Mouse (Mus musculus) forebrain, embryonic 16.5 days (tissue): ENCODE results near the gene Tbc1d2. TPM values are rescaled to one million over a fixed set of nuclear protein-coding genes. Genes with fewer than 3 reads are reported as not detected.
"Not testable (repeated sequence)": the region's sequence is repeated elsewhere in the genome, so short reads cannot be mapped to it uniquely, and the experiment has no call there.

Source experiments
- ATAC-seq: fragments of 200-750 bp; cut with Nextera tagmentation; 2 replicates; pipeline ENCODE4 v1.8.0; 2017; ENCODE audit warnings: mild to moderate bottlenecking, moderate library complexity
- H3K27ac ChIP-seq: fragments of 300-500 bp; sonication (generic); 2 replicates; pipeline ENCODE4 v1.5.1; 2014; ENCODE audit warnings: low read length, control low read depth
- H3K27me3 ChIP-seq: fragments of 300-500 bp; sonication (generic); replicated peaks from 2 replicates; pipeline ENCODE4 v1.6.1; 2014; ENCODE audit warnings: low read length; ENCODE audit not compliant: control insufficient read depth, insufficient read depth
- H3K36me3 ChIP-seq: fragments of 300-500 bp; sonication (generic); 2 replicates; pipeline ENCODE4 v1.6.1; 2014; ENCODE audit not compliant: control insufficient read depth, insufficient read depth
- H3K4me1 ChIP-seq: fragments of 300-500 bp; sonication (generic); replicated peaks from 2 replicates; pipeline ENCODE4 v1.6.1; 2014; ENCODE audit warnings: low read length; ENCODE audit not compliant: control insufficient read depth, insufficient read depth
- H3K4me2 ChIP-seq: fragments of 300-500 bp; sonication (generic); 2 replicates; pipeline ENCODE4 v1.6.1; 2014; ENCODE audit warnings: mild to moderate bottlenecking, low read length, control low read depth
- H3K4me3 ChIP-seq: fragments of 300-500 bp; sonication (generic); replicated peaks from 2 replicates; pipeline ENCODE4 v1.5.1; 2014; ENCODE audit warnings: mild to moderate bottlenecking, low read length, control low read depth
- H3K9ac ChIP-seq: fragments of 300-500 bp; sonication (generic); replicated peaks from 2 replicates; pipeline ENCODE4 v1.6.1; 2014; ENCODE audit warnings: low read depth, low read length, control low read depth
- H3K9me3 ChIP-seq: fragments of 300-500 bp; sonication (generic); 2 replicates; pipeline ENCODE4 v1.6.1; 2016; ENCODE audit warnings: low read length; ENCODE audit not compliant: control insufficient read depth
- WGBS: fragments of 180-500 bp; shearing (Covaris S2); extraction: QIAGEN DNeasy Blood & Tissue Kit; methylation state at CpG from one replicate; pipeline ENCODE4 v1.1.7; 2014; 5-methylcytosine and 5-hydroxymethylcytosine counted together
- polyA plus RNA-seq: library from polyadenylated mRNA; unstranded; fragments of >200 nt; fragmentation: Nextera tagmentation; extraction: Ambion mirVana; gene quantifications from 2 replicates; pipeline ENCODE4 v1.2.1, GENCODE M21; 2015

Gene Tbc1d2
- polyA plus RNA-seq, 1 experiment from 2014 or later, result 0.79 TPM

GRCm38 (mm10) chr4:46633565-46633964 lies 16.4 kb downstream of the Tbc1d2 start:
- H3K4me1 ChIP-seq, H3K4me3 ChIP-seq, H3K27ac ChIP-seq, H3K4me2 ChIP-seq, H3K9me3 ChIP-seq, ATAC-seq, H3K27me3 ChIP-seq, H3K9ac ChIP-seq, H3K36me3 ChIP-seq: not testable (repeated sequence)
- WGBS, result 72% methylated on average over 6 of the region's 6 CpGs

- no peaks in the 10 kb centered on the region for H3K36me3 ChIP-seq
- H3K9me3 ChIP-seq, result no peaks in the 10 kb centered on the region
- H3K4me1 ChIP-seq, result no peaks in the 10 kb centered on the region
- H3K27ac ChIP-seq, result no peak overlapping the region
- H3K27me3 ChIP-seq, result no peaks in the 10 kb centered on the region
- no peak overlapping the region for H3K9ac ChIP-seq
- H3K4me2 ChIP-seq, result no peak overlapping the region
- H3K4me3 ChIP-seq, result no peak overlapping the region
- no peak for ATAC-seq
- 74% methylated on average over 2 of the region's 2 CpGs for WGBS
Measured at GRCm38 (mm10) chr4:46632465-46632864, 17.5 kb downstream of the Tbc1d2 start.

GRCm38 (mm10) chr4:46630390-46630789 lies 19.6 kb downstream of the Tbc1d2 start:
- no peak for ATAC-seq
- no peaks in the 10 kb centered on the region for H3K4me1 ChIP-seq
- H3K4me2 ChIP-seq, result no peak overlapping the region
- no peaks in the 10 kb centered on the region for H3K9me3 ChIP-seq
- no peak overlapping the region for H3K27ac ChIP-seq
- no peaks in the 10 kb centered on the region for H3K27me3 ChIP-seq
- 57% methylated on average over 9 of the region's 9 CpGs for WGBS
- no peaks in the 10 kb centered on the region for H3K36me3 ChIP-seq
- H3K9ac ChIP-seq, result no peak overlapping the region
- no peak overlapping the region for H3K4me3 ChIP-seq

- Histone ChIP-seq H3K36me3 (no peaks in the 10 kb centered on the region), H3K9me3 (no peaks in the 10 kb centered on the region), H3K27ac (no peak overlapping the region), H3K9ac (no peak overlapping the region), H3K27me3 (no peaks in the 10 kb centered on the region), H3K4me2 (no peak overlapping the region), H3K4me3 (no peak overlapping the region), H3K4me1 (0 out of 2 replicates have a peak, but pooled peaks cover 5% of the 10 kb centered on the region)
- WGBS, result 60% methylated on average over 9 of the region's 9 CpGs
- no peak for ATAC-seq
Measured at GRCm38 (mm10) chr4:46628873-46629272, 21.1 kb downstream of the Tbc1d2 start.

GRCm38 (mm10) chr4:46628081-46628480 lies 21.9 kb downstream of the Tbc1d2 start:
- H3K9me3 ChIP-seq, result no peaks in the 10 kb centered on the region
- WGBS, result 83% methylated on average over 11 of the region's 11 CpGs
- no peak overlapping the region for H3K9ac ChIP-seq
- H3K36me3 ChIP-seq, result no peaks in the 10 kb centered on the region
- no peak overlapping the region for H3K27ac ChIP-seq
- no peak for ATAC-seq
- no peak overlapping the region for H3K4me2 ChIP-seq
- H3K4me3 ChIP-seq, result no peak overlapping the region
- no peaks in the 10 kb centered on the region for H3K27me3 ChIP-seq
- 0 out of 2 replicates have a peak, but pooled peaks cover 5% of the 10 kb centered on the region for H3K4me1 ChIP-seq

GRCm38 (mm10) chr4:46625101-46625500 lies 24.9 kb downstream of the Tbc1d2 start:
- H3K4me3 ChIP-seq, result no peak overlapping the region
- no peaks in the 10 kb centered on the region for H3K9me3 ChIP-seq
- H3K36me3 ChIP-seq, result no peaks in the 10 kb centered on the region
- peaks cover 5% of the 10 kb centered on the region; the same call in 1 of the 2 replicates for H3K4me1 ChIP-seq
- no peak overlapping the region for H3K27ac ChIP-seq
- no peaks in the 10 kb centered on the region; the same call in 1 of the 2 replicates for H3K27me3 ChIP-seq
- 69% methylated on average over 10 of the region's 10 CpGs for WGBS
- no peak overlapping the region for H3K4me2 ChIP-seq
- 0 out of 2 replicates have a peak, but pooled peaks have one; percentile 26 for ATAC-seq
- H3K9ac ChIP-seq, result no peak overlapping the region

GRCm38 (mm10) chr4:46623007-46623406 lies 27.0 kb downstream of the Tbc1d2 start:
- Histone ChIP-seq H3K36me3 (no peaks in the 10 kb centered on the region), H3K27me3 (no peaks in the 10 kb centered on the region; the same call in 1 of the 2 replicates), H3K27ac (no peak overlapping the region), H3K9me3 (no peaks in the 10 kb centered on the region), H3K4me3 (no peak overlapping the region), H3K4me2 (no peak overlapping the region), H3K4me1 (peaks cover 5% of the 10 kb centered on the region; the same call in 1 of the 2 replicates), H3K9ac (no peak overlapping the region)
- WGBS, result 84% methylated on average over 5 of the region's 5 CpGs
- no peak for ATAC-seq

- no peaks in the 10 kb centered on the region; the same call in 1 of the 2 replicates for H3K27me3 ChIP-seq
Measured at GRCm38 (mm10) chr4:46620946-46621345, 29.1 kb downstream of the Tbc1d2 start.

GRCm38 (mm10) chr4:46620330-46620729 lies 29.7 kb downstream of the Tbc1d2 start:
- H3K4me2 ChIP-seq, result no peak overlapping the region
- WGBS, result 3% methylated on average over 22 of the region's 23 CpGs
- no peak overlapping the region for H3K4me3 ChIP-seq
- no peaks in the 10 kb centered on the region for H3K36me3 ChIP-seq
- H3K9ac ChIP-seq, result no peak overlapping the region
- no peak overlapping the region for H3K27ac ChIP-seq
- H3K9me3 ChIP-seq, result no peaks in the 10 kb centered on the region
- no peaks in the 10 kb centered on the region; the same call in 1 of the 2 replicates for H3K27me3 ChIP-seq
- peaks cover 5% of the 10 kb centered on the region; the same call in 1 of the 2 replicates for H3K4me1 ChIP-seq
- ATAC-seq, result no peak

More at GRCm38 (mm10) chr4:46620946-46621345, 29.1 kb downstream of the Tbc1d2 start:
- Histone ChIP-seq H3K9me3 (no peaks in the 10 kb centered on the region), H3K4me3 (no peak overlapping the region), H3K36me3 (no peaks in the 10 kb centered on the region), H3K9ac (no peak overlapping the region), H3K4me1 (peaks cover 5% of the 10 kb centered on the region; the same call in 1 of the 2 replicates), H3K27ac (no peak overlapping the region), H3K4me2 (no peak overlapping the region)
- WGBS, result 80% methylated on average over 8 of the region's 8 CpGs
- ATAC-seq, result no peak
